Mouse (Mus musculus): ENCODE measurements around the gene Mrpl22. TPM values are rescaled to one million over a fixed set of nuclear protein-coding genes. Genes with fewer than 3 reads are reported as not detected.

Gene Mrpl22
- polyA plus RNA-seq (2015; fragmentation: Nextera tagmentation; extraction: Ambion mirVana): 86.2 and 90.1 TPM in 2 replicates

- Histone ChIP-seq H3K27me3 (replicated peaks; ENCODE audit: control insufficient read depth, insufficient read depth, low read length) (no peaks in the 10 kb centered on the region), H3K27ac (ENCODE audit: low read depth, low read length) (peak within 1 kb of the TSS; percentile 6), H3K9me3 (ENCODE audit: control insufficient read depth) (no peaks in the 10 kb centered on the region), H3K36me3 (ENCODE audit: control insufficient read depth, insufficient read depth) (peaks cover 25% of the 10 kb centered on the region), H3K9ac (ENCODE audit: low read depth, low read length) (peak within 1 kb of the TSS; percentile 58), H3K4me2 (replicated peaks; ENCODE audit: low read depth) (peak within 1 kb of the TSS; percentile 66), H3K4me1 (replicated peaks; ENCODE audit: control insufficient read depth, insufficient read depth, low read length) (no peaks in the 10 kb centered on the region), H3K4me3 (ENCODE audit: low read depth, low read length) (peak within 1 kb of the TSS; percentile 51)
- ATAC-seq: peak; percentile 73
- TF ChIP-seq CTCF (IDR thresholded peaks at IDR 0.05; ENCODE audit: low read depth): no peak
- WGBS: under 1% methylated on average over 34 of the region's 34 CpGs
These were observed at the start of gene Mrpl22 for GRCm38 (mm10) chr11:58171459-58172091. TSS of gene Mrpl22 (plus strand) at chr11:58171661.

- Histone ChIP-seq H3K4me1 (replicated peaks; ENCODE audit: control insufficient read depth, insufficient read depth, low read length) (no peaks in the 10 kb centered on the region), H3K9me3 (ENCODE audit: control insufficient read depth) (no peaks in the 10 kb centered on the region), H3K4me2 (replicated peaks; ENCODE audit: low read depth) (no peak overlapping the region), H3K27me3 (replicated peaks; ENCODE audit: control insufficient read depth, insufficient read depth, low read length) (no peaks in the 10 kb centered on the region), H3K9ac (ENCODE audit: low read depth, low read length) (no peak overlapping the region), H3K27ac (ENCODE audit: low read depth, low read length) (0 out of 2 replicates have a peak overlapping the region, but pooled peaks have one; percentile 21), H3K36me3 (ENCODE audit: control insufficient read depth, insufficient read depth) (peaks cover 61% of the 10 kb centered on the region), H3K4me3 (ENCODE audit: low read depth, low read length) (no peak overlapping the region)
- TF ChIP-seq CTCF (IDR thresholded peaks at IDR 0.05; ENCODE audit: low read depth): no peak
- no peak for ATAC-seq
- WGBS: 88% methylated on average over 2 of the region's 2 CpGs
These were observed 47.8 kb upstream of the Mrpl22 start for GRCm38 (mm10) chr11:58123711-58124110.

- ATAC-seq: no peak
- WGBS: 72% methylated on average over 11 of the region's 11 CpGs
- no peak overlapping the region for H3K9ac ChIP-seq (ENCODE audit: low read depth, low read length)
These were observed 46.4 kb upstream of the Mrpl22 start for GRCm38 (mm10) chr11:58125021-58125420.

GRCm38 (mm10) chr11:58126397-58127160 lies 44.9 kb upstream of the Mrpl22 start:
- Histone ChIP-seq H3K9ac (ENCODE audit: low read depth, low read length) (no peak overlapping the region), H3K36me3 (ENCODE audit: control insufficient read depth, insufficient read depth) (peaks cover 48% of the 10 kb centered on the region), H3K4me3 (ENCODE audit: low read depth, low read length) (no peak overlapping the region), H3K4me2 (replicated peaks; ENCODE audit: low read depth) (no peak overlapping the region), H3K4me1 (replicated peaks; ENCODE audit: control insufficient read depth, insufficient read depth, low read length) (no peaks in the 10 kb centered on the region), H3K27ac (ENCODE audit: low read depth, low read length) (peak overlapping the region; percentile 76), H3K9me3 (ENCODE audit: control insufficient read depth) (no peaks in the 10 kb centered on the region), H3K27me3 (replicated peaks; ENCODE audit: control insufficient read depth, insufficient read depth, low read length) (no peaks in the 10 kb centered on the region)
- 61% methylated on average over 7 of the region's 7 CpGs for WGBS
- peak; percentile 26; the same call in 1 of the 2 replicates for ATAC-seq
- TF ChIP-seq CTCF (IDR thresholded peaks at IDR 0.05; ENCODE audit: low read depth): peak; percentile 43

More at GRCm38 (mm10) chr11:58125021-58125420, 46.4 kb upstream of the Mrpl22 start:
- Histone ChIP-seq H3K36me3 (ENCODE audit: control insufficient read depth, insufficient read depth) (peaks cover 55% of the 10 kb centered on the region), H3K9me3 (ENCODE audit: control insufficient read depth) (no peaks in the 10 kb centered on the region), H3K4me3 (ENCODE audit: low read depth, low read length) (no peak overlapping the region), H3K4me1 (replicated peaks; ENCODE audit: control insufficient read depth, insufficient read depth, low read length) (no peaks in the 10 kb centered on the region), H3K4me2 (replicated peaks; ENCODE audit: low read depth) (no peak overlapping the region), H3K27ac (ENCODE audit: low read depth, low read length) (no peak overlapping the region), H3K27me3 (replicated peaks; ENCODE audit: control insufficient read depth, insufficient read depth, low read length) (no peaks in the 10 kb centered on the region)
- no peak for TF ChIP-seq CTCF (IDR thresholded peaks at IDR 0.05; ENCODE audit: low read depth)

- Histone ChIP-seq H3K27me3 (replicated peaks; ENCODE audit: control insufficient read depth, insufficient read depth, low read length) (no peaks in the 10 kb centered on the region), H3K4me3 (ENCODE audit: low read depth, low read length) (no peak overlapping the region), H3K36me3 (ENCODE audit: control insufficient read depth, insufficient read depth) (peaks cover 46% of the 10 kb centered on the region), H3K9me3 (ENCODE audit: control insufficient read depth) (no peaks in the 10 kb centered on the region), H3K4me2 (replicated peaks; ENCODE audit: low read depth) (no peak overlapping the region), H3K4me1 (replicated peaks; ENCODE audit: control insufficient read depth, insufficient read depth, low read length) (no peaks in the 10 kb centered on the region), H3K27ac (ENCODE audit: low read depth, low read length) (peak overlapping the region; percentile 76), H3K9ac (ENCODE audit: low read depth, low read length) (no peak overlapping the region)
- 50% methylated on average over 2 of the region's 2 CpGs for whole genome bisulfite sequencing
- no peak for TF ChIP-seq CTCF (IDR thresholded peaks at IDR 0.05; ENCODE audit: low read depth)
- ATAC-seq: peak; percentile 67
These were observed 43.9 kb upstream of the Mrpl22 start for GRCm38 (mm10) chr11:58127544-58127943.

- WGBS: 42% methylated on average over 6 of the region's 6 CpGs
- ATAC-seq: peak; percentile 56
- H3K36me3 ChIP-seq (ENCODE audit: control insufficient read depth, insufficient read depth): peaks cover 56% of the 10 kb centered on the region
- no peaks in the 10 kb centered on the region for H3K4me1 ChIP-seq (replicated peaks; ENCODE audit: control insufficient read depth, insufficient read depth, low read length)
- H3K4me3 ChIP-seq (ENCODE audit: low read depth, low read length): no peak overlapping the region
- no peaks in the 10 kb centered on the region for H3K9me3 ChIP-seq (ENCODE audit: control insufficient read depth)
- TF ChIP-seq CTCF (IDR thresholded peaks at IDR 0.05; ENCODE audit: low read depth): no peak
- H3K9ac ChIP-seq (ENCODE audit: low read depth, low read length): no peak overlapping the region
- peak overlapping the region; percentile 64 for H3K27ac ChIP-seq (ENCODE audit: low read depth, low read length)
- H3K4me2 ChIP-seq (replicated peaks; ENCODE audit: low read depth): no peak overlapping the region
- no peaks in the 10 kb centered on the region for H3K27me3 ChIP-seq (replicated peaks; ENCODE audit: control insufficient read depth, insufficient read depth, low read length)
These were observed 42.1 kb upstream of the Mrpl22 start for GRCm38 (mm10) chr11:58129302-58129843.
